Mouse (Mus musculus) c-Kit-positive CD71-negative TER-119-negative erythroid progenitor cells, embryonic 14.5 days (primary cell): Measurements from ENCODE around the gene Sox14.

Experiments used
- DNase-seq: peaks from one replicate; pipeline ENCODE4 v3.0.0-alpha.2; 2013; ENCODE audit warnings: low read depth

Gene Sox14

GRCm38 (mm10) chr9:99848327-99848726 is 27.6 kb downstream of the Sox14 start:
- no peak for DNase-seq

DNA sequence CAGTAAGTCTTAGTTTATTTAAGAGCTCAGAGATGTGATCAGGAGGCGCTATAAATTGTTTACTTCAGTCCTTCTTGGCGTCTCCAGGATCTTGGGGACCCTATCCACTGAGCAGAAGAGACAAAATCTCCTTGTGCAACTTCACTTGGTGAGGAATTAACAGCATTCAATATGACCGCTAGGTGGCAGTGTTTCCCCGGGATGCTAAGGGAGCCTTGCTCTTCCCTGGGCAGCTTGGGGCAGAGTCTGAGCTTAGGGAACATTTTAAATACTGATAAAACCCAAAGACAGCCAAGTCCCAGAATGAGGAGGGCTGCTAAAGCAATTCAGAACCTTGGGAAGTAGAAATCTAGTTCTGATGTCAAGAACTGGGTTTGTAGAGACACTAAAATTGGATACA is 29.1 kb downstream of the Sox14 start:
- DNase-seq: peak; percentile 45

DNA sequence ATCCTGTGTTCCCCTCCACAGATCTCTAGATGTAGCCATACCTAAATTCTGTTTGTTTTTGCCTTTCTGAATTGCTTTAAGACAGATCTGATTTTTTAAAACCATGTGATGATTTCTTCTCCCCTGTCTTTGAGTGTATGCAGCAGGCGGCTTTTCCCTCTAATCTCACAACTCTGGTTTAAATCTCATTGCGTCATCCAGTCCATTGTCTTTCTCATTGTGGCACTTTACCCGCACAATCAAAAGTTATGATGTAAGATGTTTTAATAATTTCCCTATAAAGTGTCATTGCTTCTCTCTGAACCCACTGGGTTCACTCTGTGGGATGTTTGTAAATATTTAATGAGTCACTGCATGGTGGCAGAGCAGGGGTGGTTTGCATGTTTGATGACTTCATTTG is 36.6 kb downstream of the Sox14 start:
- no peak for DNase-seq

- no peak for DNase-seq
Measured at GRCm38 (mm10) chr9:99838877-99839276, 37.1 kb downstream of the Sox14 start.

DNA sequence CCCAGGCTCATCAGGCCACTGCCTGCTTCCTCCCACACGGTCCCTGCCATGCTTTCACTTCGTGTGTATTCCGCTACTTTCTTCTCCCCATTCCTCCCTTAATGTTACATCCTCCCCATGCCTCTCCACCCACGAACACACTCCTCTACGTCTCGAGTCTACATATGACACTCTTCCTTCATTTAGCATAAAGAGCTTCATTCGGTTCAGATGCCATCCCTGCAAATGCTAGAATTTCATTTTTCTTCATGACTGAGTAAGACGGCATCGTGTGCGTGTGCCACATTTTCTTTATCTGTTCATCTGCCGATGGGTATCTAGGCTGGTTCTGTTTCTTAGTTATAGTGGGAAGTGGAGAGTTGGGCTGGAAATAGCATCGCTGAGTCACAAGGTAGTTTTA is 39.3 kb downstream of the Sox14 start:
- DNase-seq: no peak

DNA sequence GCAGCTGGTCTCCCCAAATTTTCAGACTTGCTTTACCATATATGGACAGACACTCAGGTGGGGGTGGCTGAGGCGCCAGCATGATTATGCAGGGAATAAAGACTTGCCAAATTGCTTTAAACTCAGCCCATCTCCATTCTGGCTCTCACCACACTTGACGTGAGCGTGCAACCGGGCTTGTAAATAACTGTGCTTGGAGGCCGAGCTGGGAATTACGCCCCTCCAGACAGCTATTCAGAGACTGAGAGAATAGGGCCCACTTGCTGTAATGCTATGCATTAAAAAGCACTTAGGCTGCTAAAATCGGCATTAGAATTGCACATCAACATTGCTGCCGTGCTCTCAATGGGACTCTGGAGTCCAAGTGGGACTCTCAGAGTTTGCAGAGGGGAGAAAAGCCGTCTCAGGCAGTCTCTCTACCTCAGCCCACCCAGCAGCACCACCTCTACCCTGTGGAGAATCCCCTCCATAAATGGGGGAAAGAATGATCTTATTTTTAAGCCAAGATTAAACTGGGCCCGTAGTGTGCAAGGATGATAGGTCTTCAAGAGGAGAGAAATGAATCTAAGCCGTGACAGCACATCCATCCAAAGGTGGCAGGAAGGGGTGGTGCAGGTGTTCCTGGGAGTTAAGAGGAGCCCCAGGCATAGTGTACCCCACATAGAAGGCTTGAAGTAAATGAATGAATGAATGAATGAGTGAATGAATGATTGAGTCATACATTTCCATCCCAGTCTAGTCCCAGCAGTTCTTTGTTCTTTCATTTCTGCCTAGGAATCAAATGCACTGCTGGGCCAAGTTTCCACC is 40.1 kb downstream of the Sox14 start:
- DNase-seq: no peak
